Mouse (Mus musculus) lung, embryonic 16.5 days (tissue): ENCODE data around the gene Chac2. TPM values are rescaled to one million over a fixed set of nuclear protein-coding genes. Genes with fewer than 3 reads are reported as not detected.

Experiments used
- polyA plus RNA-seq: library from polyadenylated mRNA; unstranded; fragments of >200 nt; fragmentation: Nextera tagmentation; extraction: Ambion mirVana; gene quantifications from 2 replicates; pipeline ENCODE4 v1.2.1, GENCODE M21; 2015

The Chac2 gene
- polyA plus RNA-seq, 1 experiment from 2014 or later: 19.1 TPM

Other genes with a start within 250 kb of the Chac2 start
- 14.7 and 14.9 TPM in 2 replicates for gene Psme4, start 214.6 kb downstream of the Chac2 start, polyA plus RNA-seq
- gene Gpr75, start 101.0 kb downstream of the Chac2 start, polyA plus RNA-seq: 0.15 and 0.28 TPM in 2 replicates
- 30.5 and 30.8 TPM in 2 replicates for gene Asb3, start 100.9 kb downstream of the Chac2 start, polyA plus RNA-seq
- gene Erlec1, start 32.0 kb downstream of the Chac2 start, polyA plus RNA-seq: 10.4 and 11.1 TPM in 2 replicates
- not detected in 2 replicates for gene Gm17332, start 196.1 kb upstream of the Chac2 start, polyA plus RNA-seq